Mouse (Mus musculus) forebrain, embryonic 10.5 days (tissue): ENCODE data around the gene Zglp1. TPM values are rescaled to one million over a fixed set of nuclear protein-coding genes. Genes with fewer than 3 reads are reported as not detected.

Source experiments
- DNase-seq: peaks from one replicate; pipeline ENCODE4 v3.0.0-alpha.2; 2017; ENCODE audit warnings: low spot score; ENCODE audit errors: extremely low spot score
- H3K27ac ChIP-seq: fragments of 300-500 bp; sonication (generic); 2 replicates; pipeline ENCODE4 v1.5.1; 2016; ENCODE audit warnings: mild to moderate bottlenecking
- H3K27me3 ChIP-seq: fragments of 300-500 bp; sonication (generic); 2 replicates; pipeline ENCODE4 v1.6.1; 2016; ENCODE audit warnings: mild to moderate bottlenecking; ENCODE audit not compliant: poor library complexity, severe bottlenecking
- H3K36me3 ChIP-seq: fragments of 300-500 bp; sonication (generic); replicated peaks from 2 replicates; pipeline ENCODE4 v1.6.1; 2016; ENCODE audit warnings: mild to moderate bottlenecking, moderate library complexity
- H3K4me1 ChIP-seq: fragments of 300-500 bp; sonication (generic); 2 replicates; pipeline ENCODE4 v1.6.1; 2016
- H3K4me3 ChIP-seq: fragments of 300-500 bp; sonication (generic); 2 replicates; pipeline ENCODE4 v1.5.1; 2016; ENCODE audit warnings: mild to moderate bottlenecking, moderate library complexity
- H3K9me3 ChIP-seq: fragments of 300-500 bp; sonication (generic); 2 replicates; pipeline ENCODE4 v1.6.1; 2016; ENCODE audit warnings: mild to moderate bottlenecking, moderate library complexity
- WGBS: fragments of 180-500 bp; shearing (Covaris S2); methylation state at CpG from one replicate; pipeline ENCODE4 v1.1.7; 2016; 5-methylcytosine and 5-hydroxymethylcytosine counted together
- microRNA counts: library from miRNA; unstranded; fragments of <30 nt; microRNA quantifications from one replicate; lab custom pipeline; 2017
- microRNA-seq: library from miRNA; unstranded; fragments of <30 nt; microRNA quantifications from one replicate; pipeline ENCODE4, GENCODE M21; 2017
- polyA plus RNA-seq: library from polyadenylated mRNA; unstranded; fragments of >200 nt; fragmentation: Nextera tagmentation; extraction: Ambion mirVana; gene quantifications from 2 replicates; pipeline ENCODE4 v1.2.1, GENCODE M21; 2016

Gene Zglp1
- polyA plus RNA-seq, 1 experiment from 2014 or later, result 1.5 TPM

DNA sequence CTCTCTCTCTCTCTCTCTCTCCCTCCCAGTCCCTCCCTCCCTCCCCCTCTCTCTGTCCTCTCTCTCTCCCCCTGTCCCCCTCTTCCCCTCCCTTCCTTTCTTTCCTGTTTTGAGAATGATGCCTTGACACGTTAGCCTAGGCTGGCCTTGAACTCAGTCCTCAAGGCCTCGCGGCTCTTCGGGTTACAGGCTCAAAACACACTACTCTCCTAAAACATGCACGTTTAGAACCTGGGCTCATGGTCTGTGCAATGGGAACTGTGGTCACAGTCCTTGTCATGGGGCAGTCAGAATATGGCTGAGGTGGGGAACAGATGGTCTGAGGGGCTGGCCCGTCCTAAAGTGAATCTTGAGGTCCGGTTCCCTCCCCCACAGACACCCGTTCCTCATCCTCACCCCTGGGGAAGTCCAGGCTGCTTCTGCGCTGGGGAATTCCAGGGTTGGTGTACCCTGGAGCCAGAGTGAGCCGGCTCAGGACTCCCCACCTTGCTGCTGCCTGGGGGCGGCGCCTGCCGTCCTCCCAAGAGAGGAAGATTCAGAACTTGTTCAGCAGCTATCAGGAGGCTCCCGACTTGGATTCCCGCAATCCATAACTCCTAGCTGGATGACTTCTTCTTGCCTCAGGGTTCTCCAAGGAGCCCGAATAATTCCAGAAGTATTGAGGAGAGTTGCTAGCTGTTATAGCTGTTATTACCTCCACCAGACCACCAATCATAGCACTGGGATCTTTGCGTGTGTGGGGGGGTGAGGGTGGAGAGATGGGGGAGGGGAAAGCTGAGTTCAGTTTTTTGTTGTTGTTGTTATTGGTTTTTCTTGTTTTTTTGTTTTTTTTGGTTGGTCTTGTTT is 50.3 kb downstream of the Zglp1 start:
- no peak for DNase-seq
- peaks cover 69% of the 10 kb centered on the region for H3K27me3 ChIP-seq
- H3K36me3 ChIP-seq, result no peaks in the 10 kb centered on the region
- H3K9me3 ChIP-seq, result no peaks in the 10 kb centered on the region
- no peak overlapping the region for H3K27ac ChIP-seq
- WGBS, result 4% methylated on average over 17 of the region's 17 CpGs
- H3K4me1 ChIP-seq, result peaks cover 20% of the 10 kb centered on the region
- peak overlapping the region; percentile 45; the same call in 1 of the 2 replicates for H3K4me3 ChIP-seq

DNA sequence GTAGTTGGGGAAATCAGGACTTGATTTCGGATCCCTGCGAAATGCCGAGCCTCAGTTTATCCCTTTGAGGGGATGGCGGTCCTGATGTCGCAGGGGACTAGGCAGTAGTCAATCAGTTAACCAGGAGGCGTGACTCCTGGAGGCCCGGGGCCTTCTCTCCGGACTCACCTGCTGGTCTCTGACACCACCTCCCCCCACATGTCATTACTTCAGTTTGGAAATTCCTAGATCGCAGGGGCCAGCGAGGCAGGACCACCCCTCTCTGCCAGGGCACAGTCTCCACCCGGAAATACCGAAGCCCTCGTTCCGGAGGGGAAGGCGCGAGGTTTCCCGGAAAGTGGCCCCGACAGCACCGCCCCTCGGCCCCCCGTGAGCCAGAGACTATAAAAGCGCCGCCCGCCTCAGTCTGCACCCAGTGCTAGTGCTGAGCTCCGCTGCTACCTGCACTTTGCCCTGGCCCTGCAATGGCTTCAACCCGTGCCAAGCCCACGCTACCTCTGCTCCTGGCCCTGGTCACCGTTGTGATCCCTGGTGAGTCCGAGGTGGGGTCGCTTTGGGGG is 51.2 kb downstream of the Zglp1 start, which contains the start of gene Icam1:
Gene Icam1, plus strand, starts transcription at position 415 of the 560 bp plus-strand sequence.
- Histone ChIP-seq H3K4me3 (peak within 1 kb of the TSS; percentile 45), H3K36me3 (no peaks in the 10 kb centered on the region), H3K9me3 (no peaks in the 10 kb centered on the region), H3K27me3 (peaks cover 63% of the 10 kb centered on the region), H3K27ac (no peak within 1 kb of the TSS), H3K4me1 (peaks cover 20% of the 10 kb centered on the region)
- no peak for DNase-seq
- WGBS, result 1% methylated on average over 30 of the region's 30 CpGs

DNA sequence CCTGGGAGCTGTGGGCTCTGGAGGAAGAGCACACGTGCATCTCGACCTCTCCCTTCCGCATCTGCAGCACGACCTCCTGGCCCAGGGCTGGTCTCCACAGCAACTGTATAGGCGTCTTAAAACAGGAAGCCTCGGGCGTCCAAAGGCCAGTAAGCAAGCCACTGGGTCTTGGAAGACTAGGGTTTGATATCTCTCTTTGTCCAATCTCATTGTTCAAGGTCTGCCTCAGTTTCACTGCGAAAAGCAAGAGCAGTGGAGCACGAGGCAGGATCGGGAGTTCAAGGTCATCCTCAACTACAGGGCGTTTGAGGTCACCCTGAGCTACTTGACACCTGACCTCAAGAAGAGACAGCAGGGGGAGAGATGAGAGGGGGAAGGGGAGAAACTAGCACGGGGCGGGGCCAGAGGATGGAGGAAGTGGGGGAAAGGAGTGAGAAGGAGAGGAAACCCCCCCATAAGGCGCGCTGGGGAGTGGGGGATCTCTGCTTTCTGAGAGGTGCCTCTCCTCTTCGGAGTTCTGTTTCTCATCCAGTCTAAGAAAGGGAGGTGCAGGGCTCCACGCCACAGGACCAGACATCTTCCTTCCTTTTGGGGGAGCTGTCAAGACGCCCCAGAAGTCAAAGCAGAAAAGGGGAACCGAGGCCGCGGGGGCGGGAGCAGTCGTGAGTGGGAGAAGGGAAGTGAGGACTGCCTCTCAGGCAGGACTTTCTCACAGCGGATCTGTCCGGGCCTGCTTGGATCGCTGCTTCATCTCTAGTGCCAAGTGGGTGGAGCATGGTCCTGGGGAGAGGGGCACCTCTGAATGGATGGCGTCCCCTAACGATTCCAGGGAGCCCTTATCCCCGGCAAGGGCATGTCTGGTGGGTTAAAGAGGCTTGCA is 52.0 kb downstream of the Zglp1 start:
- Histone ChIP-seq H3K9me3 (no peaks in the 10 kb centered on the region), H3K27ac (no peak overlapping the region), H3K27me3 (peaks cover 63% of the 10 kb centered on the region), H3K4me3 (peak overlapping the region; percentile 45), H3K36me3 (no peaks in the 10 kb centered on the region), H3K4me1 (peaks cover 20% of the 10 kb centered on the region)
- DNase-seq, result no peak
- WGBS, result 3% methylated on average over 29 of the region's 29 CpGs

MicroRNA genes within 50 kb of the gene (microRNA counts, 519-probe panel; counts per million panel counts)
- 4,351 counts per million, percentile 79 among the panel's probes with 10 or more counts for microRNA mmu-miR-1900 (lab: Ali Mortazavi, UCI)

Small RNAs within 50 kb of the gene (microRNA-seq; reads per million reads assigned to microRNA genes)
- gene Mir1900 (not detected), gene Mir7082 (1.2 reads per million)

Other genes starting within 250 kb of the Zglp1 start
- gene Rdh8, start 248.6 kb downstream of the Zglp1 start, polyA plus RNA-seq, result not detected in 2 replicates
- 1.2 and 1.9 TPM in 2 replicates for gene A230050P20Rik, start 198.5 kb downstream of the Zglp1 start, polyA plus RNA-seq
- gene Angptl6, start 187.4 kb downstream of the Zglp1 start, polyA plus RNA-seq, result 4.4 and 5.1 TPM in 2 replicates
- gene Ppan, start 178.9 kb downstream of the Zglp1 start, polyA plus RNA-seq, result 107 and 108 TPM in 2 replicates
- 425 and 433 TPM in 2 replicates for gene Eif3g, start 168.5 kb downstream of the Zglp1 start, polyA plus RNA-seq
- gene Dnmt1, start 107.2 kb downstream of the Zglp1 start, polyA plus RNA-seq, result 171 and 174 TPM in 2 replicates
- 24.4 and 26.4 TPM in 2 replicates for gene S1pr2, start 90.3 kb downstream of the Zglp1 start, polyA plus RNA-seq
- gene Mrpl4, start 64.4 kb downstream of the Zglp1 start, polyA plus RNA-seq, result 152 and 154 TPM in 2 replicates
- 4.1 and 5.8 TPM in 2 replicates for gene Icam1, start 51.1 kb downstream of the Zglp1 start, polyA plus RNA-seq
- gene Icam4, start 37.7 kb downstream of the Zglp1 start, polyA plus RNA-seq, result 4.8 and 7.9 TPM in 2 replicates
- 0.05 TPM in 1 of 2 replicates, not detected in the other for gene Icam5, start 35.0 kb downstream of the Zglp1 start, polyA plus RNA-seq
- gene Gm49373, start 6.0 kb upstream of the Zglp1 start, polyA plus RNA-seq, result 0.50 and 0.82 TPM in 2 replicates
- gene Fdx1l, start 6.5 kb upstream of the Zglp1 start, polyA plus RNA-seq, result 60.9 and 61.7 TPM in 2 replicates
- 3.1 and 3.3 TPM in 2 replicates for gene Gm38431, start 24.9 kb upstream of the Zglp1 start, polyA plus RNA-seq
- gene Raver1, start 24.9 kb upstream of the Zglp1 start, polyA plus RNA-seq, result 94.3 and 103 TPM in 2 replicates
- gene Tyk2, start 64.2 kb upstream of the Zglp1 start, polyA plus RNA-seq, result 12.6 and 13.4 TPM in 2 replicates
- gene Cdc37, start 82.9 kb upstream of the Zglp1 start, polyA plus RNA-seq, result 351 and 371 TPM in 2 replicates
- gene Pde4a, start 98.6 kb upstream of the Zglp1 start, polyA plus RNA-seq, result 3.8 and 4.3 TPM in 2 replicates
- gene Keap1, start 172.3 kb upstream of the Zglp1 start, polyA plus RNA-seq, result 46.7 and 48.6 TPM in 2 replicates
- gene S1pr5, start 181.3 kb upstream of the Zglp1 start, polyA plus RNA-seq, result 0.07 and 0.10 TPM in 2 replicates
- gene Atg4d, start 198.2 kb upstream of the Zglp1 start, polyA plus RNA-seq, result 45.2 and 48.5 TPM in 2 replicates
- gene Kri1, start 220.9 kb upstream of the Zglp1 start, polyA plus RNA-seq, result 18.3 and 18.8 TPM in 2 replicates
- gene Cdkn2d, start 224.3 kb upstream of the Zglp1 start, polyA plus RNA-seq, result 40.4 and 42.9 TPM in 2 replicates
- gene Ap1m2, start 245.2 kb upstream of the Zglp1 start, polyA plus RNA-seq, result 6.3 and 8.5 TPM in 2 replicates